Mouse (Mus musculus) liver, postnatal 0 days (tissue): ENCODE results near the gene Pigv.

Experiments used
- CTCF ChIP-seq: sonication (generic); IDR thresholded peaks from 2 replicates; pipeline ENCODE4 v1.5.1; 2016; ENCODE audit warnings: antibody characterized with exemption, low read depth
- EP300 ChIP-seq: IDR thresholded peaks from 2 replicates; pipeline ENCODE4 v1.6.1; 2016; ENCODE audit warnings: antibody characterized with exemption, low read depth, mild to moderate bottlenecking

DNA sequence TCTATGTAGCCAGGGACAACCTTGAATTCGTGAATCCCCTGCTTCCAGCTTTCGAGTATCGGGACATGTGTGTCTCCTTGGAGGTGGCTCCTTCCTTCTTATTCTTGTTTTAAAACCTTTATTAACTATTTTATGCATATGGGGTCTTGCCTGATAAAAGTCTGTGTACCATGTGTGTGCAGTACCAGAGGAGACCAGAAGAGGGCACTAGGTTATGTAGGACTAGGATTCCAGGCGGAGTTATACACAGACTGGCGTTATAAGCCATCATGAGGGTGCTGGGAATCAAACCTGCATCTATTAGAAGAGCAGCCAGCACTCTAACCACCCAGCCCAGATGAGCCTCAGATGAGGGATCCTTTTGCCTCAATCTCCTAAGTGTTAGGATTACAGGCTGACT lies 60.6 kb downstream of the Pigv start:
- TF ChIP-seq CTCF (peak; percentile 57), EP300 (no peak)
